In genomic region chr4:125116090-125116861, GRCm38 (mm10) we compare ENCODE assay signal across 8 mouse cellular contexts. TPM values are rescaled to one million over a fixed set of nuclear protein-coding genes. Genes with fewer than 3 reads are reported as not detected.
DNase-seq lines count a peak whose midpoint lies in the region; ATAC-seq and TF ChIP-seq lines count a peak whose summit lies in the region.

No protein-coding gene starts in this region.

- H3K4me1 ChIP-seq in kidney, adult 2 months (ENCODE audit: control insufficient read depth, insufficient read depth, low read length) = peaks cover 26% of the 10 kb centered on the region
- H3K4me1 ChIP-seq in embryonic facial prominence, embryonic 15.5 days = peaks cover 29% of the 10 kb centered on the region
- peaks cover 28% of the 10 kb centered on the region for H3K4me1 ChIP-seq in intestine, embryonic 16.5 days (ENCODE audit: control insufficient read depth, insufficient read depth, low read length)
- peaks cover 13% of the 10 kb centered on the region; the same call in 1 of the 2 replicates for H3K4me1 ChIP-seq in limb, embryonic 11.5 days (ENCODE audit: control insufficient read depth, insufficient read depth, low read length)

- peak; percentile 91 for DNase-seq in kidney, adult 2 months
- no peak for DNase-seq in kidney, adult 18-20 months
- DNase-seq in adipocyte (ENCODE audit: low spot score) = peak; percentile 98
- no peak for DNase-seq in limb, embryonic 11.5 days (ENCODE audit: low spot score)
- DNase-seq in embryo, embryonic 10.5 days (ENCODE audit: low spot score) = no peak

- ATAC-seq in embryonic facial prominence, embryonic 15.5 days (ENCODE audit: insufficient number of reproducible peaks, low FRiP score, low TSS enrichment, low read depth) = no peak
- ATAC-seq in intestine, embryonic 16.5 days = peak; percentile 38
- no peak for ATAC-seq in limb, embryonic 11.5 days (ENCODE audit: insufficient number of reproducible peaks, low FRiP score, low TSS enrichment, low read depth)
- peak; percentile 49 for ATAC-seq in monocyte, adult 5-6 weeks (replicated peaks; ENCODE audit: insufficient number of reproducible peaks, low FRiP score, low TSS enrichment, poor library complexity, severe bottlenecking)

- TF ChIP-seq POLR2A in kidney, adult 2 months (IDR thresholded peaks at IDR 0.05; ENCODE audit: low read depth, low read length) = no peak

- no peaks in the 10 kb centered on the region for H3K9me3 ChIP-seq in embryonic facial prominence, embryonic 15.5 days (replicated peaks)
- no peaks in the 10 kb centered on the region for H3K9me3 ChIP-seq in intestine, embryonic 16.5 days (ENCODE audit: control insufficient read depth, low read length)
- no peaks in the 10 kb centered on the region for H3K9me3 ChIP-seq in limb, embryonic 11.5 days (ENCODE audit: control insufficient read depth, low read length)

- 49% methylated on average over 9 of the region's 9 CpGs for WGBS in kidney, adult 2 months
- WGBS in embryonic facial prominence, embryonic 15.5 days = 61% methylated on average over 9 of the region's 9 CpGs
- 66% methylated on average over 9 of the region's 9 CpGs for WGBS in intestine, embryonic 16.5 days
- 77% methylated on average over 9 of the region's 9 CpGs for WGBS in limb, embryonic 11.5 days

- TF ChIP-seq CTCF in kidney, adult 2 months (conservative IDR thresholded peaks at IDR 0.05; ENCODE audit: insufficient read depth, insufficient read length, low read depth, low read length) = no peak

- H3K9ac ChIP-seq in embryonic facial prominence, embryonic 15.5 days = no peak overlapping the region
- H3K9ac ChIP-seq in intestine, embryonic 16.5 days (ENCODE audit: low read depth, low read length) = peak overlapping the region; percentile 39; the same call in 1 of the 2 replicates
- H3K9ac ChIP-seq in limb, embryonic 11.5 days (ENCODE audit: low read length) = no peak overlapping the region

- H3K36me3 ChIP-seq in kidney, adult 2 months (ENCODE audit: control insufficient read depth, insufficient read depth, low read length) = no peaks in the 10 kb centered on the region
- peaks cover 11% of the 10 kb centered on the region for H3K36me3 ChIP-seq in embryonic facial prominence, embryonic 15.5 days
- H3K36me3 ChIP-seq in intestine, embryonic 16.5 days (ENCODE audit: control insufficient read depth, insufficient read depth, low read length) = peaks cover 2% of the 10 kb centered on the region; the same call in 1 of the 2 replicates
- no peaks in the 10 kb centered on the region for H3K36me3 ChIP-seq in limb, embryonic 11.5 days (ENCODE audit: control insufficient read depth, insufficient read depth, low read length)

- no peak overlapping the region for H3K4me3 ChIP-seq in kidney, adult 2 months (ENCODE audit: insufficient read depth, low read depth, low read length)
- no peak overlapping the region for H3K4me3 ChIP-seq in embryonic facial prominence, embryonic 15.5 days (replicated peaks)
- H3K4me3 ChIP-seq in intestine, embryonic 16.5 days (ENCODE audit: low read length) = no peak overlapping the region
- H3K4me3 ChIP-seq in limb, embryonic 11.5 days (ENCODE audit: low read depth, low read length) = no peak overlapping the region

- H3K27ac ChIP-seq in kidney, adult 2 months (ENCODE audit: insufficient read depth, low read depth, low read length) = peak overlapping the region; percentile 92
- H3K27ac ChIP-seq in embryonic facial prominence, embryonic 15.5 days (replicated peaks) = peak overlapping the region; percentile 65
- H3K27ac ChIP-seq in intestine, embryonic 16.5 days (ENCODE audit: low read length) = peak overlapping the region; percentile 76
- 0 out of 2 replicates have a peak overlapping the region, but pooled peaks have one; percentile 0 for H3K27ac ChIP-seq in limb, embryonic 11.5 days (replicated peaks; ENCODE audit: low read depth, low read length)

- no peak overlapping the region for H3K4me2 ChIP-seq in embryonic facial prominence, embryonic 15.5 days (replicated peaks)
- no peak overlapping the region for H3K4me2 ChIP-seq in intestine, embryonic 16.5 days (ENCODE audit: low read depth, low read length)
- H3K4me2 ChIP-seq in limb, embryonic 11.5 days (ENCODE audit: low read depth, severe bottlenecking) = no peak overlapping the region

- no peaks in the 10 kb centered on the region for H3K27me3 ChIP-seq in kidney, adult 2 months (replicated peaks; ENCODE audit: control insufficient read depth, insufficient read depth, low read length)
- no peaks in the 10 kb centered on the region for H3K27me3 ChIP-seq in embryonic facial prominence, embryonic 15.5 days
- no peaks in the 10 kb centered on the region for H3K27me3 ChIP-seq in intestine, embryonic 16.5 days (replicated peaks; ENCODE audit: control insufficient read depth, insufficient read depth, low read length)
- H3K27me3 ChIP-seq in limb, embryonic 11.5 days (ENCODE audit: control insufficient read depth, insufficient read depth, low read length) = no peaks in the 10 kb centered on the region

RNA-seq across cellular contexts. Expression of gene Zc3h12a, which starts 11.4 kb away (rescaled TPM):
- polyA plus RNA-seq in kidney, adult 2 months (2012; rRNA removed) = 4.4 and 5.3 TPM in 2 replicates
- 1.7 and 2.1 TPM in 2 replicates for polyA plus RNA-seq in embryonic facial prominence, embryonic 15.5 days (2015; fragmentation: Nextera tagmentation; extraction: Ambion mirVana)
- 1.4 and 1.5 TPM in 2 replicates for polyA plus RNA-seq in intestine, embryonic 16.5 days (2015; fragmentation: Nextera tagmentation; extraction: Ambion mirVana)
- polyA plus RNA-seq in limb, embryonic 11.5 days (2014; fragmentation: Nextera tagmentation; extraction: Ambion mirVana) = 0.63 and 0.82 TPM in 2 replicates
- 21.4 to 36.0 TPM (median 24.0 TPM) in 3 replicates for total RNA-seq in monocyte, adult 5-6 weeks (2017)

RNA-seq across cellular contexts. Expression of gene Meaf6, which starts 31.3 kb away (rescaled TPM):
- 10.8 and 17.5 TPM in 2 replicates for polyA plus RNA-seq in kidney, adult 2 months (2012; rRNA removed)
- 56.3 and 59.1 TPM in 2 replicates for polyA plus RNA-seq in embryonic facial prominence, embryonic 15.5 days (2015; fragmentation: Nextera tagmentation; extraction: Ambion mirVana)
- 39.3 and 40.3 TPM in 2 replicates for polyA plus RNA-seq in intestine, embryonic 16.5 days (2015; fragmentation: Nextera tagmentation; extraction: Ambion mirVana)
- 90.1 and 97.4 TPM in 2 replicates for polyA plus RNA-seq in limb, embryonic 11.5 days (2014; fragmentation: Nextera tagmentation; extraction: Ambion mirVana)
- total RNA-seq in monocyte, adult 5-6 weeks (2017) = 17.3 to 37.0 TPM (median 34.6 TPM) in 3 replicates

RNA-seq across cellular contexts. Expression of gene Snip1, which starts 49.8 kb away (rescaled TPM):
- polyA plus RNA-seq in kidney, adult 2 months (2012; rRNA removed) = 7.3 and 8.3 TPM in 2 replicates
- polyA plus RNA-seq in embryonic facial prominence, embryonic 15.5 days (2015; fragmentation: Nextera tagmentation; extraction: Ambion mirVana) = 31.0 and 31.9 TPM in 2 replicates
- polyA plus RNA-seq in intestine, embryonic 16.5 days (2015; fragmentation: Nextera tagmentation; extraction: Ambion mirVana) = 21.3 and 22.7 TPM in 2 replicates
- 40.4 and 41.6 TPM in 2 replicates for polyA plus RNA-seq in limb, embryonic 11.5 days (2014; fragmentation: Nextera tagmentation; extraction: Ambion mirVana)
- 26.6 to 40.5 TPM (median 35.0 TPM) in 3 replicates for total RNA-seq in monocyte, adult 5-6 weeks (2017)

RNA-seq across cellular contexts. Expression of gene Dnali1, which starts 50.8 kb away (rescaled TPM):
- polyA plus RNA-seq in kidney, adult 2 months (2012; rRNA removed) = 0.44 and 0.48 TPM in 2 replicates
- 4.8 and 9.3 TPM in 2 replicates for polyA plus RNA-seq in embryonic facial prominence, embryonic 15.5 days (2015; fragmentation: Nextera tagmentation; extraction: Ambion mirVana)
- polyA plus RNA-seq in intestine, embryonic 16.5 days (2015; fragmentation: Nextera tagmentation; extraction: Ambion mirVana) = not detected in 2 replicates
- polyA plus RNA-seq in limb, embryonic 11.5 days (2014; fragmentation: Nextera tagmentation; extraction: Ambion mirVana) = 0.09 TPM in 2 replicates
- 0.43 TPM in 1 of 3 replicates, not detected in the others for total RNA-seq in monocyte, adult 5-6 weeks (2017)

Comparison
In these comparisons a context has a peak if more than half of its experiments do, and no peak if none do; other contexts are left out.
1. DNase-seq: peak in kidney, adult 2 months (single experiment) and adipocyte (single experiment); none in kidney, adult 18-20 months (single experiment), limb, embryonic 11.5 days (single experiment) and embryo, embryonic 10.5 days (single experiment).
2. H3K27ac ChIP-seq: peak in every context shown above with its lines; median percentile 92 in kidney, adult 2 months; 76 in intestine, embryonic 16.5 days; 65 in embryonic facial prominence, embryonic 15.5 days; 0 in limb, embryonic 11.5 days.
3. ATAC-seq: peak in intestine, embryonic 16.5 days (single experiment) and monocyte, adult 5-6 weeks (single experiment); none in embryonic facial prominence, embryonic 15.5 days (single experiment) and limb, embryonic 11.5 days (single experiment).